Mouse (Mus musculus) cerebellum, adult 2 months (tissue): Measurements from ENCODE around the gene Tspan4.

ENCODE experiments used
- CTCF ChIP-seq: fragments of 200-500 bp; IDR thresholded peaks from 2 replicates; pipeline ENCODE4 v1.5.1; 2011; ENCODE audit warnings: low read depth, mild to moderate bottlenecking, control low read depth, low read length, moderate library complexity, borderline replicate concordance; ENCODE audit not compliant: insufficient read depth
- POLR2A ChIP-seq: fragments of 200-500 bp; IDR thresholded peaks from 2 replicates; pipeline ENCODE4 v1.6.1; 2011; ENCODE audit warnings: low read length, control low read depth, borderline replicate concordance; ENCODE audit not compliant: insufficient read depth

- TF ChIP-seq POLR2A: no peak
- TF ChIP-seq CTCF: no peak
Measured at GRCm38 (mm10) chr7:141439811-141440210, 35.2 kb upstream of the Tspan4 start.
